Mouse (Mus musculus) liver, embryonic 14.5 days (tissue): ENCODE results near the gene Tekt5.

ENCODE experiments used
- CTCF ChIP-seq: IDR thresholded peaks from 2 replicates; pipeline ENCODE4 v1.5.1; 2016; ENCODE audit warnings: antibody characterized with exemption, low read depth, control low read depth
- EP300 ChIP-seq: IDR thresholded peaks from 2 replicates; pipeline ENCODE4 v1.6.1; 2016; ENCODE audit warnings: antibody characterized with exemption, low read depth

GRCm38 (mm10) chr16:10337422-10338197 is 57.7 kb downstream of the Tekt5 start:
- TF ChIP-seq CTCF (no peak), EP300 (no peak)
